Mouse (Mus musculus): Measurements from ENCODE around the gene Gpr152. TPM values are rescaled to one million over a fixed set of nuclear protein-coding genes. Genes with fewer than 3 reads are reported as not detected.

The Gpr152 gene
- total and polyA plus RNA-seq, 3 experiments: 0.03 TPM; not detected in 2

- H3K27me3 ChIP-seq (ENCODE audit: control insufficient read depth in 1 of 2, insufficient read depth in 2 of 2, low read length in 2 of 2): no peaks in the 10 kb centered on the region
- H3K36me3 ChIP-seq (ENCODE audit: control insufficient read depth in 1 of 2, insufficient read depth in 2 of 2, low read length in 2 of 2): peaks cover 0 to 9% of the 10 kb centered on the region in 2 experiments; a peak in 2 of 4 replicates
- H3K79me2 ChIP-seq (ENCODE audit: control insufficient read depth, insufficient read depth, low read length, poor library complexity): no peaks in the 10 kb centered on the region
- DNase-seq (ENCODE audit: low read depth, low spot score): no peak
- TF ChIP-seq USF2 (IDR thresholded peaks at IDR 0.05; ENCODE audit: borderline replicate concordance in 1 of 2, insufficient read depth in 1 of 2, low read depth in 1 of 2, low read length in 2 of 2) (no peak), ETS1 (IDR thresholded peaks at IDR 0.05; ENCODE audit: low read depth, low read length) (no peak), MXI1 (IDR thresholded peaks at IDR 0.05; ENCODE audit: low read depth, low read length) (no peak), RCOR1 (IDR thresholded peaks at IDR 0.05; ENCODE audit: low read depth, low read length) (no peak), UBTF (IDR thresholded peaks at IDR 0.05; ENCODE audit: borderline replicate concordance, insufficient read depth, low read depth, low read length) (no peak), MYB (IDR thresholded peaks at IDR 0.05; ENCODE audit: low read depth, low read length) (no peak), E2F4 (IDR thresholded peaks at IDR 0.05; ENCODE audit: borderline replicate concordance, low read depth, low read length) (no peak)
- no peak overlapping the region for H3K9ac ChIP-seq (ENCODE audit: control insufficient read depth, low read depth, low read length, poor library complexity, severe bottlenecking)
- H3K4me1 ChIP-seq (ENCODE audit: control insufficient read depth in 1 of 2, insufficient read depth in 2 of 2, low read length in 2 of 2): peaks cover 5 to 10% of the 10 kb centered on the region in 2 experiments
- H3K4me3 ChIP-seq (ENCODE audit: control insufficient read depth in 1 of 2, insufficient read depth in 1 of 2, low read depth in 2 of 2, low read length in 2 of 2): no peak overlapping the region
- H3K27ac ChIP-seq (ENCODE audit: control insufficient read depth, low read depth, low read length): no peak overlapping the region
- no peaks in the 10 kb centered on the region for H3K9me3 ChIP-seq (replicated peaks; ENCODE audit: insufficient read depth, low read length)
These were observed 31.1 kb upstream of the Gpr152 start for GRCm38 (mm10) chr19:4108535-4108934.

DNA sequence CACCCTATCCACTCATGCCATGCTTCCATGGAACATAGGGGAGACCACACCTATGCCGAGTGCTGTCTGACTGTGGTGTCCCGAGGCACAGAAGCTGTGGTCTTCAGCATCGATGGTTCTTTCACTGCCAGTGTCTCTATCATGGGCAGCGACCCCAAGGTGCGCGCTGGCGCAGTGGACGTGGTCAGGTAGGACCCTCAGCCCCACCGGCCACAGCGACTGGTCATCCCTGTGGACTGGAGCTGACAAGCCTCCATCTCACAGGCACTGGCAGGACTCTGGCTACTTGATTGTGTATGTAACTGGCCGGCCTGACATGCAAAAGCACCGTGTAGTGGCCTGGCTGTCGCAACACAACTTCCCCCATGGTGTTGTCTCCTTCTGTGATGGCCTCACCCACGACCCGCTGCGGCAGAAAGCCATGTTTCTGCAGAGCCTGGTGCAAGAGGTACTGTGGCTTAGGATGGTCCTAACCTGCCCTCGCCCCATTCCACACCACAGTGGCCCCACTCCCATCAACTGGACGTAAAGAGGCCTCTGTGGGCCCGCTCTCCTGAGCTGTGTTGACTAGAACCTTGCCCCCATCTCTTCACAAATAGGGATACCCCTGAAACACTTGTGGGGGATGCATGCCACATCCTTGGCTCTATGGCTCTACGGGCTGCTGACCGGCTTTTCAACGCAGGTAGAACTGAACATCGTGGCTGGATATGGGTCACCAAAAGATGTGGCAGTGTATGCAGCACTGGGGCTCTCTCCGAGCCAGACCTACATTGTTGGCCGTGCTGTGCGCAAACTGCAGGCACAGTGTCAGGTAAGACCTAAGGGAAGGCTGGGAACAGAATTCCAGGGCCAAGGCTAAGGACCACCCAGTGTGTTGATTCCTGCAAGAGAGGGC, 27.3 kb upstream of the Gpr152 start:
- Histone ChIP-seq H3K36me3 (ENCODE audit: control insufficient read depth in 1 of 2, insufficient read depth in 2 of 2, low read length in 2 of 2) (peaks cover 2 to 16% of the 10 kb centered on the region in 2 experiments; a peak in 3 of 4 replicates), H3K9ac (ENCODE audit: control insufficient read depth, low read depth, low read length, poor library complexity, severe bottlenecking) (no peak overlapping the region)

More for the DNA sequence above, 27.3 kb upstream of the Gpr152 start:
- TF ChIP-seq TCF12 (IDR thresholded peaks at IDR 0.05; ENCODE audit: low read depth, low read length): no peak
- TF ChIP-seq RAD21 (IDR thresholded peaks at IDR 0.05; ENCODE audit: low read depth, low read length): no peak
- no peak for TF ChIP-seq ZNF384 (IDR thresholded peaks at IDR 0.05; ENCODE audit: low read depth, low read length)
- no peak for TF ChIP-seq CHD2 (IDR thresholded peaks at IDR 0.05; ENCODE audit: low read length)
- TF ChIP-seq GATA1 (IDR thresholded peaks at IDR 0.05; ENCODE audit: low read depth, low read length): no peak
- no peak for TF ChIP-seq USF1 (IDR thresholded peaks at IDR 0.05; ENCODE audit: low read depth, low read length)
- no peak for TF ChIP-seq ELF1 (IDR thresholded peaks at IDR 0.05; ENCODE audit: low read depth, low read length)
- TF ChIP-seq TAL1 (IDR thresholded peaks at IDR 0.05; ENCODE audit: low read length): no peak
- no peak for TF ChIP-seq UBTF (IDR thresholded peaks at IDR 0.05; ENCODE audit: borderline replicate concordance, insufficient read depth, low read depth, low read length)
- TF ChIP-seq GABPA (IDR thresholded peaks at IDR 0.05; ENCODE audit: low read depth, low read length): no peak
- TF ChIP-seq MAZ (IDR thresholded peaks at IDR 0.05; ENCODE audit: low read depth, low read length): no peak
- Histone ChIP-seq H3K4me3 (ENCODE audit: control insufficient read depth in 1 of 2, insufficient read depth in 1 of 2, low read depth in 2 of 2, low read length in 2 of 2) (no peak overlapping the region), H3K27ac (ENCODE audit: control insufficient read depth, low read depth, low read length) (peak overlapping the region; percentile 88), H3K79me2 (ENCODE audit: control insufficient read depth, insufficient read depth, low read length, poor library complexity) (peaks cover 2% of the 10 kb centered on the region; the same call in 1 of the 2 replicates), H3K27me3 (ENCODE audit: control insufficient read depth in 1 of 2, insufficient read depth in 2 of 2, low read length in 2 of 2) (no peaks in the 10 kb centered on the region), H3K4me1 (ENCODE audit: control insufficient read depth in 1 of 2, insufficient read depth in 2 of 2, low read length in 2 of 2) (peaks cover 13 to 20% of the 10 kb centered on the region in 2 experiments), H3K9me3 (replicated peaks; ENCODE audit: insufficient read depth, low read length) (no peaks in the 10 kb centered on the region)
- DNase-seq (ENCODE audit: low read depth, low spot score): no peak

Measured in MEL (cell line).